Mouse (Mus musculus): ENCODE results near the gene Ndufa13. TPM values are rescaled to one million over a fixed set of nuclear protein-coding genes. Genes with fewer than 3 reads are reported as not detected.

Ndufa13 gene
- polyA plus RNA-seq, 1 experiment, result 277 TPM

DNA sequence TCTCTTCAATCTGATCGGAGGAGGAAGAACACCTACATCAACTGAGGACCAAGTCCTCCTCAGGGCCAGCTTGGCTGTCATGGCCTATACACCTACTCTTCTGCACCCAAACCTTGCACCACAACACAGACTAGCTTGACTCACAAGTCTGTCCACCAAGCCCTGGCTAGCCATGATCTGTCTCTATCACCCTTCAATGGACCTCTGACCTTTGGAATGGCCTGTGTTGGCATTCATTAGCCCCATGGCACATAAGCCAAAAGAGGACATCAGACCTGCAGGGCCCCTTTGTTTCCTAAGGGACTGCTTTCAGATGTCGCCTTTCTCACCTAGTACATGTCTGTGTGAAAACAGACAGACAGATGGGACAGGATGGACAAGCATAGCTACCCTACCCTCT lies 18.8 kb upstream of the Ndufa13 start:
- Histone ChIP-seq H3K4me2 (ENCODE audit: low read depth) (no peak overlapping the region), H3K4me3 (no peak overlapping the region), H3K79me2 (ENCODE audit: control insufficient read depth, insufficient read depth) (peaks cover 56% of the 10 kb centered on the region), H3ac (ENCODE audit: control insufficient read depth, insufficient read length) (no peak overlapping the region), H3K36me3 (ENCODE audit: control insufficient read depth, insufficient read depth) (peaks cover 13% of the 10 kb centered on the region), H3K27me3 (ENCODE audit: control insufficient read depth, insufficient read depth, insufficient read length) (no peaks in the 10 kb centered on the region)
- no peak for TF ChIP-seq MYOD1 (IDR thresholded peaks at IDR 0.05; ENCODE audit: control insufficient read depth in 1 of 3, insufficient read length in 2 of 3, low read depth in 2 of 3)
- no peak for TF ChIP-seq SRF (IDR thresholded peaks at IDR 0.05; ENCODE audit: control insufficient read depth, insufficient read length, low read depth)
- no peak for TF ChIP-seq POLR2AphosphoS2 (IDR thresholded peaks at IDR 0.05; ENCODE audit: insufficient read length, low read depth)
- no peak for TF ChIP-seq MYOG (IDR thresholded peaks at IDR 0.05; ENCODE audit: control insufficient read depth in 1 of 3, insufficient read depth in 1 of 3, insufficient read length in 2 of 3, low read depth in 2 of 3)
- no peak for TF ChIP-seq TCF3 (IDR thresholded peaks at IDR 0.05; ENCODE audit: insufficient read length, low read depth)
- no peak for TF ChIP-seq POLR2A (IDR thresholded peaks at IDR 0.05; ENCODE audit: insufficient read length, low read depth)
- no peak for TF ChIP-seq USF1 (IDR thresholded peaks at IDR 0.05; ENCODE audit: low read depth)
- no peak for TF ChIP-seq MAX (IDR thresholded peaks at IDR 0.05; ENCODE audit: low read depth)
- TF ChIP-seq CEBPB (IDR thresholded peaks at IDR 0.05; ENCODE audit: insufficient read depth, poor library complexity, severe bottlenecking), result no peak
- TF ChIP-seq REST (IDR thresholded peaks at IDR 0.05; ENCODE audit: insufficient read depth, insufficient read length), result no peak
- TF ChIP-seq E2F4 (IDR thresholded peaks at IDR 0.05; ENCODE audit: insufficient read depth), result no peak
- TF ChIP-seq TCF12 (IDR thresholded peaks at IDR 0.05; ENCODE audit: insufficient read depth, poor library complexity, severe bottlenecking), result no peak

GRCm38 (mm10) chr8:69919876-69920662 lies 17.7 kb upstream of the Ndufa13 start:
- Histone ChIP-seq H3ac (ENCODE audit: control insufficient read depth, insufficient read length) (no peak overlapping the region), H3K79me2 (ENCODE audit: control insufficient read depth, insufficient read depth) (peaks cover 46% of the 10 kb centered on the region), H3K36me3 (ENCODE audit: control insufficient read depth, insufficient read depth) (peaks cover 13% of the 10 kb centered on the region), H3K27me3 (ENCODE audit: control insufficient read depth, insufficient read depth, insufficient read length) (no peaks in the 10 kb centered on the region), H3K4me3 (no peak overlapping the region), H3K4me2 (ENCODE audit: low read depth) (peak overlapping the region; percentile 57)
- peak; percentile 86 for TF ChIP-seq USF1 (IDR thresholded peaks at IDR 0.05; ENCODE audit: low read depth)
- no peak for TF ChIP-seq E2F4 (IDR thresholded peaks at IDR 0.05; ENCODE audit: insufficient read depth)
- no peak for TF ChIP-seq MYOG (IDR thresholded peaks at IDR 0.05; ENCODE audit: control insufficient read depth in 1 of 3, insufficient read depth in 1 of 3, insufficient read length in 2 of 3, low read depth in 2 of 3)
- no peak for TF ChIP-seq SRF (IDR thresholded peaks at IDR 0.05; ENCODE audit: control insufficient read depth, insufficient read length, low read depth)
- TF ChIP-seq CEBPB (IDR thresholded peaks at IDR 0.05; ENCODE audit: insufficient read depth, poor library complexity, severe bottlenecking), result no peak
- no peak for TF ChIP-seq TCF3 (IDR thresholded peaks at IDR 0.05; ENCODE audit: insufficient read length, low read depth)
- no peak for TF ChIP-seq MYOD1 (IDR thresholded peaks at IDR 0.05; ENCODE audit: control insufficient read depth in 1 of 3, insufficient read length in 2 of 3, low read depth in 2 of 3)
- TF ChIP-seq POLR2AphosphoS2 (IDR thresholded peaks at IDR 0.05; ENCODE audit: insufficient read length, low read depth), result no peak
- no peak for TF ChIP-seq REST (IDR thresholded peaks at IDR 0.05; ENCODE audit: insufficient read depth, insufficient read length)

GRCm38 (mm10) chr8:69919010-69919409 lies 16.7 kb upstream of the Ndufa13 start:
- peaks cover 35% of the 10 kb centered on the region for H3K79me2 ChIP-seq (ENCODE audit: control insufficient read depth, insufficient read depth)
- peaks cover 13% of the 10 kb centered on the region for H3K36me3 ChIP-seq (ENCODE audit: control insufficient read depth, insufficient read depth)
- H3ac ChIP-seq (ENCODE audit: control insufficient read depth, insufficient read length), result no peak overlapping the region
- no peaks in the 10 kb centered on the region for H3K27me3 ChIP-seq (ENCODE audit: control insufficient read depth, insufficient read depth, insufficient read length)
- peak in 1 of 3 experiments; percentile 46 for TF ChIP-seq MYOD1 (IDR thresholded peaks at IDR 0.05; ENCODE audit: control insufficient read depth in 1 of 3, insufficient read length in 2 of 3, low read depth in 2 of 3)
- TF ChIP-seq TCF12 (IDR thresholded peaks at IDR 0.05; ENCODE audit: insufficient read depth, poor library complexity, severe bottlenecking), result no peak
- H3K4me2 ChIP-seq (ENCODE audit: low read depth), result peak overlapping the region; percentile 57
- no peak overlapping the region for H3K4me3 ChIP-seq

DNA sequence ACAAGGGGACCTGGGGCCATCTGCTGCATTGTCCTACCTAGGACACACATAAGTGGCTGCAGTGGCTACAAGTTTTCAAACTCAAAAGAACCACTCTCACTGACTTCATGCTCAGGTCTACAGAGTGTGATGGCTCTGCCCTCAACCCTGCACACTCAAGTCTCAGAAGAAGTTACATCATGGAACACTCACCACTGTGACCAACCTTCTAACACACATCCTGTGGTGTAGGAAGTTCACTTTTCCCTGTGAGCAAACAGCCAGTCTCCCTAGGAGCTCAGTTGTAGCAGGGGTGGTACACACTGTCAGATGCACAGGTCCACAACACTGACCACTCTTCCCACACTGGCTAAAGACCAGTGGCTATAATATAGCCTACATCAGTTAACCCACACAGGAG lies 16.1 kb upstream of the Ndufa13 start:
- Histone ChIP-seq H3K79me2 (ENCODE audit: control insufficient read depth, insufficient read depth) (peaks cover 31% of the 10 kb centered on the region), H3K4me3 (no peak overlapping the region), H3K27me3 (ENCODE audit: control insufficient read depth, insufficient read depth, insufficient read length) (no peaks in the 10 kb centered on the region), H3K4me2 (ENCODE audit: low read depth) (no peak overlapping the region), H3K36me3 (ENCODE audit: control insufficient read depth, insufficient read depth) (peaks cover 18% of the 10 kb centered on the region), H3ac (ENCODE audit: control insufficient read depth, insufficient read length) (no peak overlapping the region)
- TF ChIP-seq TCF12 (IDR thresholded peaks at IDR 0.05; ENCODE audit: insufficient read depth, poor library complexity, severe bottlenecking), result no peak
- no peak for TF ChIP-seq MAX (IDR thresholded peaks at IDR 0.05; ENCODE audit: low read depth)
- no peak for TF ChIP-seq MYOG (IDR thresholded peaks at IDR 0.05; ENCODE audit: control insufficient read depth in 1 of 3, insufficient read depth in 1 of 3, insufficient read length in 2 of 3, low read depth in 2 of 3)
- TF ChIP-seq CEBPB (IDR thresholded peaks at IDR 0.05; ENCODE audit: insufficient read depth, poor library complexity, severe bottlenecking), result no peak
- TF ChIP-seq TCF3 (IDR thresholded peaks at IDR 0.05; ENCODE audit: insufficient read length, low read depth), result no peak
- no peak for TF ChIP-seq USF1 (IDR thresholded peaks at IDR 0.05; ENCODE audit: low read depth)
- TF ChIP-seq REST (IDR thresholded peaks at IDR 0.05; ENCODE audit: insufficient read depth, insufficient read length), result no peak
- TF ChIP-seq E2F4 (IDR thresholded peaks at IDR 0.05; ENCODE audit: insufficient read depth), result no peak
- TF ChIP-seq POLR2AphosphoS2 (IDR thresholded peaks at IDR 0.05; ENCODE audit: insufficient read length, low read depth), result no peak
- no peak for TF ChIP-seq MYOD1 (IDR thresholded peaks at IDR 0.05; ENCODE audit: control insufficient read depth in 1 of 3, insufficient read length in 2 of 3, low read depth in 2 of 3)
- TF ChIP-seq SRF (IDR thresholded peaks at IDR 0.05; ENCODE audit: control insufficient read depth, insufficient read length, low read depth), result no peak
- TF ChIP-seq POLR2A (IDR thresholded peaks at IDR 0.05; ENCODE audit: insufficient read length, low read depth), result no peak

All from myocyte (in vitro differentiated cells).